Mouse (Mus musculus) CH12.LX (cell line): ENCODE data around the gene 2610001J05Rik. TPM values are rescaled to one million over a fixed set of nuclear protein-coding genes. Genes with fewer than 3 reads are reported as not detected.

ENCODE experiments used
- DNase-seq: peaks from one replicate; pipeline ENCODE4 v3.0.0-alpha.2; 2013; ENCODE audit errors: extremely low read depth
- H3K27ac ChIP-seq: 2 replicates; pipeline ENCODE4 v1.5.1; 2012; ENCODE audit warnings: low read depth, mild to moderate bottlenecking, control low read depth, moderate library complexity; ENCODE audit not compliant: insufficient read depth
- H3K27me3 ChIP-seq: replicated peaks from 2 replicates; pipeline ENCODE3; 2012; ENCODE audit warnings: inconsistent platforms
- H3K36me3 ChIP-seq, 2 experiments: replicated peaks in 1 of 2; 2 replicates each; pipeline versions ENCODE3 to v1.6.1; 2012; ENCODE audit warnings: inconsistent platforms in 1 of 2, low read length in 1 of 2, mild to moderate bottlenecking in 1 of 2, mixed read lengths in 1 of 2, moderate library complexity in 1 of 2; ENCODE audit not compliant: control insufficient read depth in 1 of 2, insufficient read depth in 1 of 2
- H3K4me1 ChIP-seq, 2 experiments: 2 replicates each; pipeline ENCODE4 v1.6.1; 2012; ENCODE audit warnings: inconsistent platforms in 1 of 2, moderate library complexity in 1 of 2; ENCODE audit not compliant: insufficient read depth in 2 of 2, control insufficient read depth in 1 of 2
- H3K4me2 ChIP-seq: 2 replicates; pipeline ENCODE4 v1.6.1; 2012; ENCODE audit warnings: low read depth, mild to moderate bottlenecking, control low read depth; ENCODE audit not compliant: poor library complexity, insufficient read depth, severe bottlenecking
- H3K4me3 ChIP-seq, 3 experiments: fragments of 150-350 bp in 1 of 3; sonication (generic) in 1 of 3; replicated peaks in 1 of 3; 2 replicates each; pipeline versions ENCODE3 to v1.5.1; 2011 to 2012; ENCODE audit warnings: low read depth in 2 of 3, low read length in 2 of 3, mild to moderate bottlenecking in 2 of 3, moderate library complexity in 2 of 3, control low read depth in 1 of 3, improper control_type of control experiment in 1 of 3, inconsistent platforms in 1 of 3, mixed read lengths in 1 of 3; ENCODE audit not compliant: poor library complexity in 1 of 3
- H3K79me2 ChIP-seq: replicated peaks from 2 replicates; pipeline ENCODE4 v1.6.1; 2012; ENCODE audit warnings: mild to moderate bottlenecking, moderate library complexity; ENCODE audit not compliant: control insufficient read depth, poor library complexity, insufficient read depth, severe bottlenecking; ENCODE audit errors: extremely low read depth
- H3K9ac ChIP-seq: 2 replicates; pipeline ENCODE4 v1.6.1; 2012; ENCODE audit warnings: low read depth, mild to moderate bottlenecking, control low read depth, moderate library complexity; ENCODE audit not compliant: insufficient read depth
- H3K9me3 ChIP-seq: replicated peaks from 2 replicates; pipeline ENCODE3; 2012; ENCODE audit warnings: low read length, inconsistent platforms, mixed read lengths
- BHLHE40 ChIP-seq: IDR thresholded peaks from 2 replicates; pipeline ENCODE4 v1.6.1; 2011; ENCODE audit warnings: mild to moderate bottlenecking, low read depth, low read length, improper control_type of control experiment
- CHD2 ChIP-seq: IDR thresholded peaks from 2 replicates; pipeline ENCODE4 v1.6.1; 2011; ENCODE audit warnings: low read length, improper control_type of control experiment
- CTCF ChIP-seq, 2 experiments: IDR thresholded peaks in 1 of 2; conservative IDR thresholded peaks in 1 of 2; 2 replicates each; pipeline ENCODE4 v1.5.1; 2011 to 2012; ENCODE audit warnings: low read depth in 2 of 2, low read length in 2 of 2, improper control_type of control experiment in 1 of 2, inconsistent platforms in 1 of 2, mild to moderate bottlenecking in 1 of 2, moderate library complexity in 1 of 2
- ETS1 ChIP-seq: conservative IDR thresholded peaks from 2 replicates; pipeline ENCODE4 v1.6.1; 2012; ENCODE audit warnings: low read depth, mild to moderate bottlenecking, inconsistent platforms, low read length, improper control_type of control experiment, moderate library complexity
- GABPA ChIP-seq: IDR thresholded peaks from 2 replicates; pipeline ENCODE4 v1.6.1; 2012; ENCODE audit warnings: low read depth, low read length, improper control_type of control experiment, inconsistent platforms; ENCODE audit not compliant: insufficient replicate concordance
- JUN ChIP-seq: IDR thresholded peaks from 2 replicates; pipeline ENCODE4 v1.6.1; 2011; ENCODE audit warnings: low read depth, mild to moderate bottlenecking, low read length, improper control_type of control experiment, moderate library complexity; ENCODE audit not compliant: insufficient read depth
- KAT2A ChIP-seq: IDR thresholded peaks from 2 replicates; pipeline ENCODE4 v1.6.1; 2012; ENCODE audit warnings: low read length, improper control_type of control experiment, inconsistent platforms; ENCODE audit not compliant: insufficient replicate concordance
- MAFK ChIP-seq: IDR thresholded peaks from 2 replicates; pipeline ENCODE4 v1.6.1; 2011; ENCODE audit warnings: low read length, improper control_type of control experiment; ENCODE audit not compliant: insufficient replicate concordance
- MAX ChIP-seq: IDR thresholded peaks from 2 replicates; pipeline ENCODE4 v1.6.1; 2011; ENCODE audit warnings: low read length, improper control_type of control experiment
- MEF2A ChIP-seq: IDR thresholded peaks from 2 replicates; pipeline ENCODE4 v1.6.1; 2014; ENCODE audit warnings: low read depth, mild to moderate bottlenecking, inconsistent platforms, low read length, improper control_type of control experiment, borderline replicate concordance
- MXI1 ChIP-seq: IDR thresholded peaks from 2 replicates; pipeline ENCODE4 v1.6.1; 2011; ENCODE audit warnings: mild to moderate bottlenecking, low read depth, low read length, improper control_type of control experiment
- MYC ChIP-seq: IDR thresholded peaks from 2 replicates; pipeline ENCODE4 v1.6.1; 2011; ENCODE audit warnings: low read depth, mild to moderate bottlenecking, improper control_type of control experiment, low read length
- NRF1 ChIP-seq: IDR thresholded peaks from 2 replicates; pipeline ENCODE4 v1.6.1; 2014; ENCODE audit warnings: low read depth, mild to moderate bottlenecking, inconsistent platforms, low read length, improper control_type of control experiment, moderate library complexity
- PAX5 ChIP-seq: IDR thresholded peaks from 2 replicates; pipeline ENCODE4 v1.6.1; 2012; ENCODE audit warnings: low read length, inconsistent platforms, mixed read lengths
- POLR2AphosphoS2 ChIP-seq: IDR thresholded peaks from 2 replicates; pipeline ENCODE4 v1.6.1; 2011; ENCODE audit warnings: low read depth, low read length, improper control_type of control experiment
- RAD21 ChIP-seq: IDR thresholded peaks from 2 replicates; pipeline ENCODE4 v1.6.1; 2011; ENCODE audit warnings: low read depth, mild to moderate bottlenecking, low read length, improper control_type of control experiment, moderate library complexity
- RCOR1 ChIP-seq: conservative IDR thresholded peaks from 2 replicates; pipeline ENCODE4 v1.6.1; 2012; ENCODE audit warnings: low read depth, mild to moderate bottlenecking, inconsistent platforms, low read length, improper control_type of control experiment
- TCF12 ChIP-seq: IDR thresholded peaks from 2 replicates; pipeline ENCODE4 v1.6.1; 2014; ENCODE audit warnings: low read depth, mild to moderate bottlenecking, inconsistent platforms, low read length, improper control_type of control experiment
- UBTF ChIP-seq: IDR thresholded peaks from 2 replicates; pipeline ENCODE4 v1.6.1; 2012; ENCODE audit warnings: low read depth, mild to moderate bottlenecking, inconsistent platforms, low read length, improper control_type of control experiment, moderate library complexity
- USF2 ChIP-seq: conservative IDR thresholded peaks from 2 replicates; pipeline ENCODE4 v1.6.1; 2011; ENCODE audit warnings: low read depth, low read length, improper control_type of control experiment
- ZNF384 ChIP-seq: IDR thresholded peaks from 2 replicates; pipeline ENCODE4 v1.6.1; 2012; ENCODE audit warnings: low read depth, low read length, improper control_type of control experiment, inconsistent platforms
- dilution Hi-C: fragments of 300-500 bp; cut with MboI; formaldehyde crosslinking; loops from 2 replicates; pipeline ENCODE4 v1.14.3; 2020; ENCODE audit warnings: low sequenced_read_pairs; ENCODE audit not compliant: extremely low pct_unique_long_range_greater_than_20kb, extremely low pct_ligation_motif_present
- in situ Hi-C: fragments of 300-500 bp; cut with MboI; formaldehyde crosslinking; loops from 3 replicates; pipeline ENCODE4 v1.14.3; 2019; ENCODE audit warnings: low sequenced_read_pairs, low pct_ligation_motif_present, low pct_unique_long_range_greater_than_20kb, mixed read lengths
- polyA plus RNA-seq: library from polyadenylated mRNA; unstranded; fragments of >175 nt; gene quantifications from 2 replicates; pipeline ENCODE4 v1.2.1, GENCODE M21; 2012; ENCODE audit warnings: low read depth; ENCODE audit not compliant: insufficient read length
- total RNA-seq, 2 experiments: library from RNA; depleted of rRNA; stranded (reverse); fragments of 300-350 nt in 1 of 2; fragments of >200 nt in 1 of 2; gene quantifications; 2 replicates each; pipeline ENCODE4 v1.2.3; 2012 to 2014

2610001J05Rik gene
- total and polyA plus RNA-seq, 3 experiments: 36.9 to 59.3 (median 42.1) TPM

GRCm38 (mm10) chr6:13859877-13860585 lies 11.3 kb downstream of the 2610001J05Rik start:
- in situ Hi-C loops: no loop called here
- Histone ChIP-seq H3K4me2 (no peak overlapping the region), H3K4me1 (no peaks in the 10 kb centered on the region), H3K36me3 (no peaks in the 10 kb centered on the region), H3K27me3 (no peaks in the 10 kb centered on the region), H3K4me3 (no peak overlapping the region), H3K79me2 (no peaks in the 10 kb centered on the region), H3K9ac (no peak overlapping the region), H3K27ac (no peak overlapping the region), H3K9me3 (no peaks in the 10 kb centered on the region)
- DNase-seq: no peak
- dilution Hi-C loops: no loop called here
- TF ChIP-seq TCF12 (no peak), ETS1 (no peak), MEF2A (no peak), JUN (no peak), USF2 (no peak), POLR2AphosphoS2 (no peak), ZNF384 (no peak), CTCF (conservative IDR thresholded peaks at IDR 0.05 in 1 of 2, IDR thresholded peaks at IDR 0.05 in 1 of 2; ENCODE audit: low read depth in 2 of 2, low read length in 2 of 2) (no peak), RAD21 (no peak)

GRCm38 (mm10) chr6:13854230-13854629 lies 17.1 kb downstream of the 2610001J05Rik start:
- no peaks in the 10 kb centered on the region for H3K79me2 ChIP-seq
- H3K9ac ChIP-seq: no peak overlapping the region
- H3K9me3 ChIP-seq: no peaks in the 10 kb centered on the region
- no peak overlapping the region for H3K4me3 ChIP-seq
- H3K4me2 ChIP-seq: no peak overlapping the region
- in situ Hi-C loops (no loop called here), dilution Hi-C loops (no loop called here)
- H3K27me3 ChIP-seq: no peaks in the 10 kb centered on the region
- H3K36me3 ChIP-seq: no peaks in the 10 kb centered on the region
- no peaks in the 10 kb centered on the region for H3K4me1 ChIP-seq
- DNase-seq: no peak
- no peak overlapping the region for H3K27ac ChIP-seq
- TF ChIP-seq MAFK (no peak), RCOR1 (no peak), USF2 (no peak), MXI1 (no peak), MYC (no peak), PAX5 (no peak), UBTF (no peak), RAD21 (no peak), KAT2A (no peak), MEF2A (no peak), JUN (no peak), BHLHE40 (no peak), NRF1 (no peak), ETS1 (no peak), TCF12 (no peak), GABPA (no peak), CTCF (conservative IDR thresholded peaks at IDR 0.05 in 1 of 2, IDR thresholded peaks at IDR 0.05 in 1 of 2; ENCODE audit: low read depth in 2 of 2, low read length in 2 of 2) (no peak), POLR2AphosphoS2 (no peak), CHD2 (no peak), MAX (no peak)
